Mouse (Mus musculus) forelimb bud, embryonic 11.5 days (tissue): ENCODE measurements at regions not wholly inside any gene's neighbourhood (a gene's known extent, or its start where the extent isn't known, plus 50 kb on each side); places are given as distances from the start of the nearest gene placed in this dataset.
A peak's percentile ranks its signal among the peaks of the same experiment; 100 is the strongest.

Experiments
- DNase-seq: peaks from one replicate; pipeline ENCODE4 v3.0.0-alpha.2; 2012; ENCODE audit warnings: low read depth, low spot score

GRCm38 (mm10) chr14:100352961-100353452 is 68.5 kb upstream of the Klf12 start:
- DNase-seq, result peak; percentile 89

- DNase-seq, result no peak
These were observed 66.5 kb upstream of the Klf12 start for GRCm38 (mm10) chr14:100351004-100351403.

- no peak for DNase-seq
These were observed 65.7 kb upstream of the Klf12 start for GRCm38 (mm10) chr14:100350021-100350790.

GRCm38 (mm10) chr14:100348336-100349164 is 64.1 kb upstream of the Klf12 start:
- no peak for DNase-seq

GRCm38 (mm10) chr14:100336926-100337325 is 52.4 kb upstream of the Klf12 start:
- no peak for DNase-seq
